9 mouse cellular contexts compared by ENCODE assay signal in genomic region chr8:107221924-107222851, GRCm38 (mm10).
A peak's percentile ranks its signal among the peaks of the same experiment; 100 is the strongest.
DNase-seq lines count a peak whose midpoint lies in the region; ATAC-seq and TF ChIP-seq lines count a peak whose summit lies in the region.
"Had no signal": no experiment of that assay in that cellular context is flagged by ENCODE, and none has a peak within 500 bp of the region (broad histone marks: within the 10 kb centered on the region; RNA-seq: fewer than 3 reads in every experiment).

No protein-coding gene starts in this region.

- intact Hi-C loops in heart, postnatal 25 days (cut with DNase I), result no loop called here
- intact Hi-C loops in left cerebral cortex, postnatal 36 days (cut with DNase I), result no loop called here

- H3K4me1 ChIP-seq in lung, embryonic 14.5 days (ENCODE audit: insufficient read depth), result peaks cover 3% of the 10 kb centered on the region; the same call in 1 of the 2 replicates

- no peak for TF ChIP-seq CTCF in lung, embryonic 14.5 days (IDR thresholded peaks at IDR 0.05; ENCODE audit: low read depth)

- H3K9ac ChIP-seq in lung, embryonic 14.5 days, result no peak overlapping the region

- H3K9me3 ChIP-seq in lung, embryonic 14.5 days (ENCODE audit: low read depth, low read length), result no peaks in the 10 kb centered on the region

- peak; percentile 14; the same call in 1 of the 2 replicates for ATAC-seq in lung, embryonic 14.5 days (ENCODE audit: insufficient read depth)
- peak; percentile 75 for ATAC-seq in common myeloid progenitor, adult 5-6 weeks (replicated peaks; ENCODE audit: low read depth, poor library complexity, severe bottlenecking)
- ATAC-seq in cerebellum, adult (ENCODE audit: insufficient number of reproducible peaks, low FRiP score, low TSS enrichment), result no peak

- peak; percentile 10 for DNase-seq in lung, embryonic 14.5 days
- no peak for DNase-seq in lung, adult 18-20 months
- peak; percentile 14 for DNase-seq in heart, postnatal 25 days (ENCODE audit: low spot score)
- peak; percentile 55 for DNase-seq in retina, embryonic 14.5 days (ENCODE audit: low spot score)
- no peak for DNase-seq in thymus, postnatal 36 days
- DNase-seq in left cerebral cortex, postnatal 36 days (ENCODE audit: low spot score in 2 of 2), result no peak
- DNase-seq: gastrocnemius, postnatal 14 days had no signal

- H3K36me3 ChIP-seq in lung, embryonic 14.5 days (ENCODE audit: insufficient read depth), result no peaks in the 10 kb centered on the region

- H3K27me3 ChIP-seq in lung, embryonic 14.5 days (ENCODE audit: insufficient read depth, low read length), result no peaks in the 10 kb centered on the region

- H3K27ac ChIP-seq in lung, embryonic 14.5 days (ENCODE audit: low read depth), result no peak overlapping the region; the same call in 1 of the 2 replicates

- WGBS in lung, embryonic 14.5 days, result 40% methylated on average over 8 of the region's 8 CpGs

- H3K4me3 ChIP-seq in lung, embryonic 14.5 days (ENCODE audit: low read depth, low read length), result no peak overlapping the region

- H3K4me2 ChIP-seq in lung, embryonic 14.5 days, result no peak overlapping the region

Comparison
In these comparisons a context has a peak if more than half of its experiments do, and no peak if none do; other contexts are left out.
1. DNase-seq: peak in lung, embryonic 14.5 days (single experiment), heart, postnatal 25 days (single experiment) and retina, embryonic 14.5 days (single experiment); none in lung, adult 18-20 months (0 of 2), thymus, postnatal 36 days (0 of 2) and left cerebral cortex, postnatal 36 days (0 of 2).